Mouse (Mus musculus) forebrain, postnatal 0 days (tissue): ENCODE data around the gene Pacsin2. TPM values are rescaled to one million over a fixed set of nuclear protein-coding genes. Genes with fewer than 3 reads are reported as not detected.
A peak's percentile ranks its signal among the peaks of the same experiment; 100 is the strongest.

ENCODE experiments used
- ATAC-seq: fragments of 200-750 bp; cut with Nextera tagmentation; 2 replicates; pipeline ENCODE4 v1.8.0; 2017; ENCODE audit warnings: mild to moderate bottlenecking, moderate library complexity
- DNase-seq: peaks from one replicate; pipeline ENCODE4 v3.0.0-alpha.2; 2015
- H3K27ac ChIP-seq: fragments of 300-500 bp; sonication (generic); 2 replicates; pipeline ENCODE4 v1.5.1; 2014; ENCODE audit warnings: low read depth, mild to moderate bottlenecking, antibody characterized with exemption, low read length, moderate library complexity, mixed read lengths
- H3K27me3 ChIP-seq: fragments of 300-500 bp; sonication (generic); 2 replicates; pipeline ENCODE4 v1.6.1; 2014; ENCODE audit warnings: mild to moderate bottlenecking, low read length, mixed read lengths; ENCODE audit not compliant: insufficient read depth
- H3K36me3 ChIP-seq: fragments of 300-500 bp; sonication (generic); 2 replicates; pipeline ENCODE4 v1.6.1; 2014; ENCODE audit warnings: mild to moderate bottlenecking, moderate library complexity; ENCODE audit not compliant: insufficient read depth
- H3K4me1 ChIP-seq: fragments of 300-500 bp; sonication (generic); 2 replicates; pipeline ENCODE4 v1.6.1; 2014; ENCODE audit warnings: antibody characterized with exemption; ENCODE audit not compliant: insufficient read depth
- H3K4me2 ChIP-seq: fragments of 300-500 bp; sonication (generic); 2 replicates; pipeline ENCODE4 v1.6.1; 2014; ENCODE audit warnings: low read depth, mild to moderate bottlenecking, moderate library complexity
- H3K4me3 ChIP-seq: fragments of 300-500 bp; sonication (generic); 2 replicates; pipeline ENCODE4 v1.5.1; 2014; ENCODE audit warnings: low read depth, low read length, mixed read lengths
- H3K9ac ChIP-seq: fragments of 300-500 bp; sonication (generic); 2 replicates; pipeline ENCODE4 v1.6.1; 2014; ENCODE audit warnings: mild to moderate bottlenecking
- H3K9me3 ChIP-seq: fragments of 300-500 bp; sonication (generic); 2 replicates; pipeline ENCODE4 v1.6.1; 2016; ENCODE audit warnings: low read length
- CTCF ChIP-seq: sonication (generic); IDR thresholded peaks from 2 replicates; pipeline ENCODE4 v1.5.1; 2016; ENCODE audit warnings: antibody characterized with exemption, control low read depth, low read depth
- WGBS: fragments of 180-500 bp; shearing (Covaris S2); extraction: QIAGEN DNeasy Blood & Tissue Kit; methylation state at CpG from one replicate; pipeline ENCODE4 v1.1.7; 2014; 5-methylcytosine and 5-hydroxymethylcytosine counted together
- polyA plus RNA-seq: library from polyadenylated mRNA; unstranded; fragments of >200 nt; fragmentation: Nextera tagmentation; extraction: Ambion mirVana; gene quantifications from 2 replicates; pipeline ENCODE4 v1.2.1, GENCODE M21; 2015
- total RNA-seq: library from RNA; depleted of rRNA; stranded (reverse); fragments of >200 nt; gene quantifications from 2 replicates; pipeline ENCODE4 v1.2.3, GENCODE M21; 2014

Pacsin2 gene
- total and polyA plus RNA-seq, 2 experiments from 2014 or later = 16.5 to 20.9 TPM

DNA sequence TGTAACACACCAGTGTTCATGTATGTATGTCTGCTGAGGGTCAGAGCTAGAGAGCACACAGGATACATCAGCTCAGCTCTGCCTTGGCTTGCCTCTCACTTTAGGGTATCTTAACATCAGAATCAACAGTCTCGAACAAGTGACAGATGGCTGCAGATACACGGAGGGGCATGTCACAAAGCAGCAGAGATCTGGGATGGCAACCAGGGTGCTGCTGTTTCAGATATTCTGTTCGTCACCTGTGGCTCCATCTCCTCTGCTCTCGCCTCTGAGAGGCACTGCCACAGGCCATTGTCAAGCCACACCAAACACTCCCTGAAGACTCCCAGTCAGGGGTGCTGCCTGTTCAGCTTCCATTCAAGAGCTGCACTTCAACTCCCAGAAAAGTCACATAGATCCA lies 39.1 kb downstream of the Pacsin2 start:
- ATAC-seq = no peak
- TF ChIP-seq CTCF = no peak
- Histone ChIP-seq H3K27me3 (no peaks in the 10 kb centered on the region), H3K36me3 (no peaks in the 10 kb centered on the region), H3K27ac (no peak overlapping the region), H3K9ac (no peak overlapping the region), H3K4me1 (no peaks in the 10 kb centered on the region), H3K4me2 (no peak overlapping the region), H3K9me3 (no peaks in the 10 kb centered on the region), H3K4me3 (no peak overlapping the region)
- WGBS = 54% methylated on average over 4 of the region's 4 CpGs
- no peak for DNase-seq

DNA sequence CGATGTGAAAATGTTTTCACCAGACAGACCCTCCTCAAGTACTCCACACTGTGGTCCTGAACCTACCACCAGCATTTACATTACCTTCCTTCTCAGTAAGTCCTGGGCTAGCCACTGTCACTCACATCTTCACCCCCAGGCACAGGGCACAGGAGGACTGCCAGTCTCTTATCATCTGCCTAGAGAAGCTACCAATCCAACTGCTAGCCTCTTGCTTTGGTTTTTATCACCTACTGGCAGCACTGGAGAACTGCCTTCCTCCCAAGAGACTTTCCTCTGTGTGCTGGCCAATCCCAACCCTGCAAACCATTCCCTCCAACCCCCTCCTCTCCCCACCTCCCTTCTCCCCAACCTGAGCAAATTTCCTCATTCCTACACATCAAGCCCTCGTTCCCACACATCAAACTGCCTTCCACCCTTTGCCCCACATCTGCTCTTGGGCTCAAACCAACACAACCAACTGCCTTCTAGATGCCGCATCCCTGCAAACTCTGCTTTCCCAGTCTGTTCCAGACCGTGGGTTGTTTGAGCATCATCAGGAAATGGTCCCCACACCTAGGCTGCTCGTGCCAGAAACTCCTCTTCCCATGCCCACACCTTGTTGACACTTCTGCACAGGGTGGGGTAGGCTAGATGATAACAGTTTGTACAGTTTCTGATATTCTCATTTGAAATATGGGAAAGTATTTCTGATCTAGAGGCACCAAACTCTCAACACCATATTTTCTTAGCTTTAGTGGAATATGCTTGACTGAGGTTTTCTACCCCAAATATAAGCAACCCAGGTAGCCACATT lies 40.6 kb downstream of the Pacsin2 start:
- Histone ChIP-seq H3K27ac (no peak overlapping the region), H3K4me2 (no peak overlapping the region), H3K9ac (no peak overlapping the region), H3K9me3 (no peaks in the 10 kb centered on the region), H3K4me1 (no peaks in the 10 kb centered on the region), H3K27me3 (no peaks in the 10 kb centered on the region), H3K36me3 (no peaks in the 10 kb centered on the region), H3K4me3 (no peak overlapping the region)
- no peak for TF ChIP-seq CTCF
- DNase-seq (no peak), ATAC-seq (no peak)
- WGBS = 82% methylated on average over 5 of the region's 5 CpGs

DNA sequence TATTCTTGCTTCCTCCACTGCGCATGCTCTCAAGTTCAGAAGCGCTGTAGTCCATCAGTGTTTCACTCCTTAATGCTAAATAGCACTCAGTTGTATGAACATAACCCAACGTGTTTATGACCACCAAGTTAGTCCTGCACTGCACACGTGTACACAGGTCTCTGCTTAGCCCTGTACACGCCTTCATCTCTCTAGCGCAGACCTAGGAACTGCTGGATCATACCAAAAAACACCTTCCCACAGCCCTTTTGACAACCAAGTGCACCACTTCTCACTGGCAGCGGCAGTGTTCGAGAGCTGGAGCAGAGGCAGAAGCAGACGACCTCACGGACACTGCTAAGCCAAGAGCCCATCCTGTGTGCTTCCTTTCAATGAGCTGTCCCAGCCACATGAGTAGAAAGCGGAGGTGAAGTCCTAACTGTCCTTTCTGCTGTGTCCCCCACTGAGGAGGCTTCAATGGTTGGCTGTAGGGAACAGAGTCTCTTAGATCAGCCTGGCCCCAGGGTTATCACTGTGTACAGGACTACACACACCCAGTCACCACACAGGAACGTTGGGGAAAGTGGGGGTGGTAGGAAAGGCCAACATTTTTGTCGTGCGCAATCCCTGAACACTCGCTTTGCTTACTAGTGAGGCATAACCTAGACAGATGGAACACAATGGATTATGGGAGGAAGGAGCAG lies 42.0 kb downstream of the Pacsin2 start:
- Histone ChIP-seq H3K4me2 (no peak overlapping the region), H3K27ac (no peak overlapping the region), H3K27me3 (no peaks in the 10 kb centered on the region), H3K9me3 (no peaks in the 10 kb centered on the region), H3K9ac (no peak overlapping the region), H3K4me3 (no peak overlapping the region), H3K4me1 (no peaks in the 10 kb centered on the region), H3K36me3 (no peaks in the 10 kb centered on the region)
- DNase-seq = no peak
- TF ChIP-seq CTCF = no peak
- no peak for ATAC-seq
- WGBS = 92% methylated on average over 15 of the region's 15 CpGs

DNA sequence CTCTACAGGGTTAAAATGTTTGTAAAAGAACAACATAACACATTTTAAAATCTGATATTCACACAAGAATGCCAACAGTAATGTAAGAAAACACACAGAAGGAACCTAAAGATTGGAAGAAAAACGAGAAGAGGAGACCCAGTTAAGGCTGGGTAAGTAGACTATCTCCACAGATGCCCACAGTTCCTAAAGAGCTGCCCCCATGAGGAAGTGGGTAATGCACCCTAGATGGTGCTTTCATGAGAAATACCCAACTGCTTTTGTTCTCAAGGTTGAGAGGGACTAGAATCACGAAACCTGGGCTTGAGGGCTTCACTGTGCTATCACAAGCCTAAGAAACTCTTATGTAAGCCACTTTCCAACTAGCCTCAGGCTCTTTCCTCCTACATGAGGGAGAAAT lies 44.8 kb downstream of the Pacsin2 start:
- H3K9me3 ChIP-seq = no peaks in the 10 kb centered on the region
- WGBS = 78% methylated on average over 2 of the region's 2 CpGs
- DNase-seq (no peak), ATAC-seq (no peak)
- H3K4me1 ChIP-seq = no peaks in the 10 kb centered on the region
- H3K27ac ChIP-seq = no peak overlapping the region
- no peaks in the 10 kb centered on the region for H3K36me3 ChIP-seq
- TF ChIP-seq CTCF = no peak
- H3K4me2 ChIP-seq = no peak overlapping the region
- H3K27me3 ChIP-seq = no peaks in the 10 kb centered on the region
- H3K9ac ChIP-seq = no peak overlapping the region
- no peak overlapping the region for H3K4me3 ChIP-seq

DNA sequence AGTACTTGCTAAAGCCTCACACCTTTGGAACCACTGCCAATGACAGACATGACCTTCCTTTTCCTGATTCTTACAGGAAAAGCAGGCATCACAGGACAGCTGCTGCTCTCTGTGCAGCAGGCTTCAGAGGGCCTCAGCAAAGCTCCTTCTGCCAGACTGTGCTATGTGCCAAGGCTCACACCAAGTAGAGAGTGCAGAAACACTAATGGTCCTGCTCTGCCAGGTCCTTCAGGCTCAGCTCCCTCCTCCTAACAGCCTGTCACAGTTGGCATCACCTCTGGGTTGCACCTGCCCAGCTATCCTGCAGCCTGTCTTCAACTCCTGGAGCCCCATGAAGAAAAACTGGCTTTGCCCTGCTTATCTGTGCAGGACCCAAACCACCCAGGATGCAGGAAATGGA lies 45.7 kb downstream of the Pacsin2 start:
- Histone ChIP-seq H3K9me3 (no peaks in the 10 kb centered on the region), H3K27me3 (no peaks in the 10 kb centered on the region), H3K4me2 (no peak overlapping the region), H3K27ac (no peak overlapping the region), H3K36me3 (no peaks in the 10 kb centered on the region), H3K4me3 (no peak overlapping the region), H3K4me1 (no peaks in the 10 kb centered on the region), H3K9ac (no peak overlapping the region)
- DNase-seq (peak; percentile 6), ATAC-seq (peak; percentile 48; the same call in 1 of the 2 replicates)
- no peak for TF ChIP-seq CTCF

DNA sequence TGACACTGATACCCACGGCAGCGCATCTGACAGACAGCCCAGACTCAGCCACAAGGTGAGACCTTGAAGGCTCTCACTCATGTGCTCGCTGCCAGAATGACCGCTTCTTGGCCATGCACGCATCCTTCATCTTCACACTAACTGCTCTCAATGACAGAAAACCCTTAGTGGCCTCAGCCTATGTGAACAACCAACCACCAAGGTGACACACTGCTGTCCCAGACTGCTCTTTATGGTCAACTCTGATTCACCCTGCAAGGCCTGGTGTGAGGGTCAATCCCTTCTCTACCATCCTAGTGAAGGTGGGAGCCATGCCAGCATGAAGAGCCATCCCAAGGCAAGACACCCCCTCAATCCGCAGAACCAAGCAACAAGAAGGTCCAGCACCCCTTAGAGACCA lies 46.5 kb downstream of the Pacsin2 start:
- WGBS = 89% methylated on average over 6 of the region's 6 CpGs
- H3K9me3 ChIP-seq = no peaks in the 10 kb centered on the region
- no peak for TF ChIP-seq CTCF
- no peak overlapping the region for H3K4me2 ChIP-seq
- no peak overlapping the region for H3K4me3 ChIP-seq
- H3K27ac ChIP-seq = no peak overlapping the region
- H3K36me3 ChIP-seq = no peaks in the 10 kb centered on the region
- DNase-seq (no peak), ATAC-seq (no peak)
- H3K27me3 ChIP-seq = no peaks in the 10 kb centered on the region
- no peaks in the 10 kb centered on the region for H3K4me1 ChIP-seq
- H3K9ac ChIP-seq = no peak overlapping the region

DNA sequence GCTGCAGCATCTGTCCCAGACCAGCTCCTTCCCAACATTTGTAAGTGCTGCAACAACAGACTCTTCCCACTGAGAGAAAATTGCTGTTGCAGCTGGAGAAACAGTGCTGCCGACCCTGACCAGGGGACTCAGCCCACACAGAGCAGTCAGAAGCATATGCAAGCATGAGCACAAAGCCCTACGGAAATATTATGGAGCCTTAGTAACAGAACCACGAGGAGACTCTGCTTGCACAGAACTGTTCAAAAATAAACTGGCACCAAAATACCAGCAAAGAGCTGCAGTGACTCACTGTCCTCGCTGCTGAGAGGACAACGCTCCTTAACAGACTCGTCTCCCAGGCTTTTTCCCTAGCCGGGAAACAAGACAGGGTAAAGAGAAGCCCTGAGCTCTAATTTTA lies 47.0 kb downstream of the Pacsin2 start:
- H3K27ac ChIP-seq = 0 out of 2 replicates have a peak overlapping the region, but pooled peaks have one; percentile 2
- H3K9me3 ChIP-seq = no peaks in the 10 kb centered on the region
- 58% methylated on average over 7 of the region's 7 CpGs for WGBS
- no peak overlapping the region for H3K9ac ChIP-seq
- DNase-seq (peak; percentile 37), ATAC-seq (peak; percentile 40)
- no peaks in the 10 kb centered on the region for H3K36me3 ChIP-seq
- no peak for TF ChIP-seq CTCF
- no peak overlapping the region for H3K4me3 ChIP-seq
- H3K4me1 ChIP-seq = no peaks in the 10 kb centered on the region
- H3K27me3 ChIP-seq = no peaks in the 10 kb centered on the region
- no peak overlapping the region for H3K4me2 ChIP-seq
